Mouse (Mus musculus) brain, embryonic 18.5 days (tissue): ENCODE measurements around the gene Erg28.
A peak's percentile ranks its signal among the peaks of the same experiment; 100 is the strongest.

ENCODE experiments used
- DNase-seq: peaks from one replicate; pipeline ENCODE4 v3.0.0-alpha.2; 2012; ENCODE audit warnings: low read depth, low spot score

Gene Erg28

DNA sequence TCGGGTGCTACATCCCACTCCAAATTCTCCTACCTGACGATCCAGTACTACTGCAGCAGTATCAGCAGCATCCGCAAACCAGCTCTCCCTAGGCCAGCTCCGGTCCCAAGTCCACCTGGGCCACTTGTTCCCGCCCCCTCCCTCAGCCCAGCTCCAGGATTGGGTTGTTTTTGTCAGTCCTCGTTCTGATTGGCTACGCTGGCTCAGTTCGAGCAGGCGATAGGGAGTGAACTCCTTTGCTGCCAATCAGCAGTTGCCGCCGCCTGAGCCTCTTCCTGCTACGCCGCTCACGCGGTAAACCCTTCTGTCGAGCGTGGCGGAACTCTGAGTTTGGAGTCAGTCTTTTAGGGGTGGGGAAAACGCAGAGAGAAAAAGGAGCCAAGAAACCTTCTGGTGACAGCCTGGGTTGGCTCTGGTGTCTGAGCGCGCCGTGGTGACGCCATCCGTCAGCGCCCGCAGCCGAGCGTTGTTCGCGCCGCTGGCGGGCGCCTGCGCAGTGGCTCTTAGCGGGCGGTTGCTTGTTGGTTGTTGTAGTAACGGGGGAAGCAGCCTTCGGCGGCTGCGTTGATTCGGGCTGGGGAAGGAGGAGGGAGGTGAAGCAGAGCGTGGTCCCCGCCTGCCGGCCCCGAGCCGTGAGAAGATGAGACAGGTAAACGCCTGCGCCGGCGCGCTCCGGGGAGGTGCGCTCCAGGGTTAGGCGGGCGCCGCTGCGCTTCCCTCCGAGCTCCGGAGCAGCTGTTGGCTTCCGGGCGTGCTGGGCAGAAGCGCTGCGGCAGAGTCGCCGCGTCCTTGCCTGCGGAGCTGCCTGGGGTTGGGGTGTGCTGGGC, at the start of gene Erg28, which contains the start of gene Ttll5:
TSS of gene Erg28 (minus strand) at position 113 of the 827 bp plus-strand sequence.
TSS of gene Ttll5 (plus strand) at position 222 of the 827 bp plus-strand sequence.
- peak; percentile 94 for DNase-seq

DNA sequence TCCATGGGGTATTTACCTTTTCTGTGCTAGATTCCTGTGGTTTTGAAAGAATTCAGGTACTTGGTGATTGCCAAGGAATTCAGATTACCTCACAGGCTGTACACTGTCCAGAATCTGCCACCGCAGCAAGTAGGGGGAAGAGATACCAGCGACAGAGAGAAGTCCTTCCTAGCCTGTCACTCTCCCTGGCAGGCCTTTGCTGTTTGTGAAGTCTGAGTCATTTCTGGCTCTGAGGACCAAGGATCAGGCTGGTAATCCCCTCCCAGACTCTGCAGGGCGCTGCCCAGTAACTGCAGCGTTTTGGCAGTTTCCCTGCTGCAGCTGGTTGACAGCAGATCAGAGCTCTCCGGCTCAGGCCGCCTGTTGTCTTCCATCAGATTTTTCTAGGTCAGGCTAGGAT, 45.1 kb upstream of the Erg28 start:
- DNase-seq, result no peak

DNA sequence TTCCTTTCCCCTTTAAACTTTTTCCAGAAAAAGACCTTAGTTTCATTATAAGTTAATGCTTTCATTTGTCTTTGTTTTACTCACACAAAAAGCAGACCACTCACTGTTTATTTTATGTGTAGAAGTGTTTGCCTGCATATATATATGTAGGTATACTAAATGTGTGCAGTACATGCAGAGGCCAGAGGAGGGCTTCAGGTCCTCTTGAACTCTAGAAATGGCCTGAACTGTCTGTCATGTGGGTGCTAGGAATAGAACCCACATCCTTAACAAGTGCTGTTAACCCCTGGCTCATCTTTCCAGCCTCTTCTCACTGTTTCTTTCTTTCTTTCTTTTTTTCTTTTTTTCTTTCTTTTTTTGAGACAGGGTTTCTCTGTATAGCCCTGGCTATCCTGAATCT, 42.8 kb upstream of the Erg28 start:
- DNase-seq, result no peak

DNA sequence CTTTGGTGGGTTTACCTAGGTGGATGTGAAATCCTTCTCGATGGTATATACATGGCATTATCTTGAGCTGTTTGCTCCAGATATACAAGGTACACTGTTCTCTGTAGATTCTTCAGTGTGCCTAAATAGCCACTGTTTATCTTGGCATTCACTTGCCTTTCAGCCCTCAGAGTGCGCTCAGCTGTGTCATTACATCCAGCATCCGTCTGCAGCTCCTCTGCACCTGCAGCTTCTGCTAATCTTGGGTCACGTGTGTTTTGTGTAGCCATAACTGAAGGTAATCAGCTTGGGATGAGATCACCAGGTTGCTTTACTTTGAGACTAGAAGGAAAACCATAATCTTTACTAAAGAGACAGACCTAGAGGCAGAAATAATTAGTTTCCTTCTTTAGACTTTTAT, 42.3 kb upstream of the Erg28 start:
- no peak for DNase-seq

DNA sequence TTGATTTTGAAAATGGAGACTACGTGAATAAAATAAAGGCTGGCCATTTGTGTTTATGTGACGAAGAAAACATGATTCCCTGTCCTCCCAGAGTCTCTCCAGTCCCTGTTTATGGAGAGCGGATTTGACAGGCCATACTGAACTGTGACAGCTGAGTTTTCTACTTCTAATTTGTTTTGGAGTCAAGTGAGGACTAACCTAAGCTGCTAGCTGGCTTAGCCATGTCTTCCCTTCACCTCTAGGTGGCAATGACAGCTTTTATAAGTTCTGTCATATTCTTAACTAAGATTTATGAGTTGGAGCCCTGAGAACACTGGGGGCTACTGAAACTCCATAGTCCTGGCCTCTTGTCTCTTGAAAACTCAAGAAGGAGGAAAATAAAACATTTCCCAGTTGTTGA, 41.2 kb upstream of the Erg28 start:
- no peak for DNase-seq

DNA sequence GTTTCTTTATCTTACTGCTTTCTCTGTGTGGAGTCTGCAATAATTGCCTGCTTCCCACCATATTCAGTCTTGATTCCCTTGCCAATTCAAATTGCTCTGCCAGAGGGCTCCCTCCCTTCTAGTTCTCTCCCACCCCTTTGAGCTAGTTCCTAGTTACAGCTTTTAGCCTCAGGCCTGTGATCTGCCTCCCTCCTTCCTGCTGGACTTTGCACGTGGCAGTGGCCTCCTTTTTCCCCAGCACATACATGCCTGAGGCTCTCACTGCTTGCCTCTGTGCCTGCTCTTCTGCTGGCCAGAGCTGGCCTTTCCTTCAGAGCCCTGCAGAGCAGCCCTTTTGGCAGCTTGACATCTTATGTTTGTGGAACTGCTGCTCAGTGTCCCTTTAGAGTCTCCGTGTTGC, 38.2 kb upstream of the Erg28 start:
- no peak for DNase-seq

DNA sequence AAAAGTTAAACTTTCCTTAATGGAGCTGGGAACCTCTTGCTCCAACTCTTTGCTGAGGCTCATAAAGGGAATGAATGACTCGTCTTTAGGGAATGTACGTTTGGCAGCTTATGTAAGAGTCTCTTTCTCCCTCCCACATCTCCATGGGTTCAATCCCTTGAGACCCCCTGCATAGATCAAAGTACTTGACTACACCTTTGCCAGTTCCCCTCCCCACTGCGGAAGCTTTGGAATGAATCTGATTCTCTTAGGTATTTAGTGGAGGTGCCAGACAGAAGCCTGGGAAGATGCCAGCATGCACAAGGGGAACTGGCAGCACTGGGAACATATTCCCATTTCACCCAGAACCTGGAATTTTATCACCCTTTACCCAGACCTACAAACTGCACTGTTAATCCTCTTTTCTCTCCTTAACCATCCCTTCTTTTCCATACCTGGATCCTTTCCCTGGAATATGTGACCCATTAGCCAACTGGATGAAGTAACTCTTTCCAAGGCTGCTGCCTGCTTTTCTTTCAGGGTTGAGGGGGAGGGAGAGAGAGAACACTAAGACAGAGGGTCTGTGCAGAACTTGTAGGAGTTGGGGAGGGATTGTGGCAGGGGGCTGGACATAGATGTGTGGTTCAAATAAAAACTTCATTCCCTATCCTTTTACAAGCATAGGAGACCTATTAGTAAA, 35.3 kb upstream of the Erg28 start:
- DNase-seq, result no peak

DNA sequence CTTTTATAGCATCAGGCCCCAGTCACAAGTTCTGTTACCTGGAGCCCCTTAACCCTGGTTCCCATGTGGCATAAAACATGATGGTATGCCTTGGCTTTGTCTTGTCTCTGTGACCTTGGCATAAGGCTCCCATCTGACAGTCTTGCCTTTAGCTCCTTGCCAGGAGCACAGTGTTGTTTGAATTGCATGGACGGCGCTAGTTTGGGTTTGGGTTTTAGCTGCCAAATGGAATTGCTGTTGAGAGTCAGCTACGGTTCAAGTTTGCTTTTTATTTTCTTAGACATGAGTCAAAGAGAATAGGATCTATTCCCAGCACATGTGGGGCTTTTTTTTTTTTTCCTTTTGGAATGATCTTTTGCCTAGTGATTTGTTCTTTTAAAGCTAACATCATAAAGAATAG, 34.8 kb upstream of the Erg28 start:
- no peak for DNase-seq

DNA sequence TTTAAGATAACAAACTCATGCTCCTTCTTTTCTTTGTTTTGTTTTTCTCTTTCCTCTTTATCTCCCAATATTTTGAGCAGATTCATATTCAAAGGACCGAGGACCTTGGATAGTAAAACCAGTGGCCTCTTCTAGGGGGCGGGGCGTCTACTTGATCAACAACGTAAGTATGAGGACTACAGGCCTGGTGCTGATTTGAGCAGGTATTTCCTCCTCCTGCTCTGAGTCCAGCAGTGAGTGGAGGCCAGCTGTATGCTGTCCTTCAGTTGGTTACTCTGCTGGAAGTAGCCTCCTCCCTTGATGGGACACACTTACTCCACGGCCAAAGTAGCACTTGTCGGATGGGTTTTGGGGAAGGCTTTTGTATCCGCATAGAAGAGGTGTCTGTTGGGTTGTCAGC, 33.0 kb upstream of the Erg28 start:
- DNase-seq, result no peak

DNA sequence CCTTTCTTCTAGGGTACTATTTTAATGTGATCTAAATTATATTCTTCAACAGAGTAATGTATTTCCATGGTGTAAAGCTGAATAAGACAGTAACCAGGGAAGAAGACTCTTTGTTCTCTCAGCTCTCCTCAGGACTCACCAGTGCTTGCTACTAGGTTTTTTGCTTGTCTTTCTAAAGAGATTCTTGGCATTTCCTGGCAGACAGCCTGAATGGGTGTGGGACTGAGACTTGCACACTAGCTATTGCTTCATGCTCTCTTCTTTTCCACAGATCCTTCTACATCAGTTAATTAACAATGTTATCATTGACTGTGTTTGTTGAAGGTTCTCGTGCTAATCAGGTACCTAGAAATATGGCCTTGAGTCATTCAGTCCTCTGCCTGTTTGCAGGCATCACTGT, 29.9 kb upstream of the Erg28 start:
- no peak for DNase-seq

DNA sequence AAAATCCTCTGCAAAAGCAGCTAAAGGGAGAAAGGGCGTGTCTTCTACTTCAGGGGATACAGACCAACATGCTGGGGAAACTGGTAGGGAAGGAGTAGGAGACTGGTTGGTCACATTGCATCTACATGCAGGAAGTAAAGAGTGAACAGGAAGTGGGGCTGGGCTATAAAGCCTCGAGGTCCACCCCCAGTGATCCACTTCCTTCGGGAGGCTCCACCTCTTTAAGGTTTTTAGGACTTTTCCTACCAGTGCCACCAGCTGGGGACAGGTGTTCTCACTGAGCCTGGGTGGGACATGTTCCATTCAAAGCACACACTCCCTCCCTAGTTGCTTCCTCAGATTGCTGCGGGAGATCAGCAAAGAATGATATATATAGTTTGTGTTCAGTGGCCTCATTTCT, 29.5 kb upstream of the Erg28 start:
- DNase-seq, result no peak

DNA sequence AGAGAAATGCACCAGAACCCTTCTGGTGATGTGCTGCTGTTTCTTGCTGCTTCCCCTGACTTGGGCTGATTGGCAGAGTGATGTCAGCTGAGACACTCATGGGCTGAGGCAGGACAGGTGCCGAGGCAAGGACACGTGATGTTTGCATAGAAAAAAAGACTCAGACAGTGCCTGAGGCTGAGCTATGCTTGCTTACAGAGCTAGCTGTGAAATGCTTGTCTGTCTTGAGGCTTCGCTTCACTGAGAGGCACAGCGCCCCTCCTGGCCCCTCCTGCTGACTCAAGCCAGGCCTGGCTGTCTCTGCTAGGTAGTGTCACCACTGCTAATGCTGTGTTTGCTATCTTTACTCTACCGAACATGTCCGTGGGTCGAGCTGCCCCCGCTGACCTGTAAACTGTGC, 26.3 kb upstream of the Erg28 start:
- DNase-seq, result no peak

DNA sequence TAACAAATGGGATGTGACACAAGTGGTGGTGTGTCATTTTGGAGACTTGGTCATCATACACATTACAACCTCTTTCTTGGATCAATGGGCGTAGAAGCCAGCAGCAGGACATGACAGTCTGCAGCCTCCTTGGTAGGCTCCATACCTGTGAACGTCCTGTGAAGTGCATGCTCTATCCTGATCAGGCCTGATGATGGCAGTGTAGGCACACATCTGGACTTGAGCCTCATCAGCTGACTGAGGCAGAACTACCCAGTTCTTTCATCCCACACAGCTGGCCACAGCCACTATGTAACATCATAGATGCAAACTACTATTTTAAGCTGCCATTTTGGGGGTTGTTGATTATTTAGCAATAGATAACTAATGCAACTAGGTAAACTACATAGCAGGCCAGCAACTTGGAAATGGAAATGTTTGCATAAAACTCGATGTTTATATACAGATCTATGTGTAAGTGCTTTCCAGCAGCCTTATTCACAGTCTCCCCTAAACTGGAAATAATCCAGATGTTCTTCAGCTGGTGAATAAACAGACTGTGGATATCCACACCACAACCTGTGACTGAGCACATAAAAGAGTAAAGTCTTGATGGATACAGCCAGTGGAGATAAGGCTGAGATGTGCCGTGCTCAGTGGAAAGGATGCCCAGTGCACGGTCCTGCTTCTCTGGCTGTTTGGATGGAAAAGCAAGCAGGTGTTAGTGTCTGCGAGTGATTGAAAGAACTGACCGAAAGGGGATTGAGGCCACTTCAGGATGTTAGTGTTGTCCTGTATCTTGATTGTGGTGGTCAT, 24.0 kb upstream of the Erg28 start:
- no peak for DNase-seq

DNA sequence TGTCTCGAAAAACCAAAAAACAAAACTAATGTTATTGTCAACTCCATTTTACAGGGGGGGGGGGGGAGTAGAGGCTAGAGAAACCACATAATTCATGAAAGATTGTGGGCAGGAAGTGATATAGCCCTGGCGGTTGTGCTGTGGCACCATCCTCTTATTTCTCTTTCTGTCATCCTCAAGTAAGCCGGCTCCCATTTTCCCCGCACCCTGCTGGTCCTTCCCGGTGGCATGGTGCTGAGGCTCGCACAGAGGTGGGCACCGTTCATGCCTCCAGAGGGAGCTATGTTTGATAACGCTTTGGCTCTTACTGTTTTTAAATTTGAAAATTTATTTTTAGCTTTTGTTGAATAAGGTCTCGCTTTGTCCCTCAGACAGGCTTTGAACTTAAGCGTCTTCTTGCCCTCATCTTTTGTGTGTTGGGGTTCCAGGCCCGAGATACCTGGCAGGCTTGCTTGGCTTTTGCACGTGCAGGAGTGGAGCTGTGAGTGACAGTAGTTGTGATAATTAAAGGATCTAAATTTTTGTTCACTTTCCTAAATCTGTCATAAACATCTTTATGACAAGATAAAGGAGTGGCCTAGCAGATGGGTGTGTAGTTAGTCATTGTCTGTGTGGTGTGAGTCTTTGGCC, 15.1 kb upstream of the Erg28 start:
- no peak for DNase-seq

DNA sequence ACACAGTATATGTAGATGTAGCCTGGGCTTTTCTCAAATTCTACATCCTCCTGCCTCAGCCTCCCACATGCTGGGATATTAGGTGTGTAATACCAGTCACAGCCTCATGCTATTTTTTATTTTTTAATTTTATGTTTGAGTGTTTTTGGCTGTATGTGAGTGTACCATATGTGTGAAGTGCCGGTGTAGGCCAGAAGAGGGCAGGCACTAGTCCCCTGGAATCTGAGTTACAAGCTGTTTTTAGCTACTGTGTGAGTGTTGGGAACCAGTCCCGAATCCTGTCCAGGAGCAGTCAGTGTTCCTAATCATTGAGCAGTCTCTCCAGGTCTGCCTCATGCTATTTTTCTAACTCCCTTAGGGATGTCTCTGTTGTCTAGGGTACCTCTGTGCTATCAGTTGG, 13.4 kb upstream of the Erg28 start:
- DNase-seq, result no peak

DNA sequence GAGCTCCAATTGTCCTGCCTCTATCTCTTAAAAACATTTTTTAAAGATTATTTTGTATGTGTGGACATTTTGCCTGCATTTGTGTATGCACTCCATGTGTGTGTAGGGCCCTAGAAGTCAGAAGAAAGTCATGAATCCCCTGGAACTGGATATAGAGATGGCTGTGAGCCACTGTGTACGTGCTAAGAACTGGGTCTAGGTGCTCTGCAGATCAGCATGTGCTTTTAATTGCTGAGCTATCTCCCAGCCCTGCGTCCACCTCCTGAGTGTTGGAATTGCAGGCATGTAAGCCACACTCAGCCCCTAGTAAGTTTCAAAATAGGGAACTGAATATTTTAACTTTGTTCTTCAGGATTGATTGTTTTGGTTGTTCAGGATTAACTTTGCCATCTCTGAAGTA, 10.2 kb upstream of the Erg28 start:
- DNase-seq, result no peak

DNA sequence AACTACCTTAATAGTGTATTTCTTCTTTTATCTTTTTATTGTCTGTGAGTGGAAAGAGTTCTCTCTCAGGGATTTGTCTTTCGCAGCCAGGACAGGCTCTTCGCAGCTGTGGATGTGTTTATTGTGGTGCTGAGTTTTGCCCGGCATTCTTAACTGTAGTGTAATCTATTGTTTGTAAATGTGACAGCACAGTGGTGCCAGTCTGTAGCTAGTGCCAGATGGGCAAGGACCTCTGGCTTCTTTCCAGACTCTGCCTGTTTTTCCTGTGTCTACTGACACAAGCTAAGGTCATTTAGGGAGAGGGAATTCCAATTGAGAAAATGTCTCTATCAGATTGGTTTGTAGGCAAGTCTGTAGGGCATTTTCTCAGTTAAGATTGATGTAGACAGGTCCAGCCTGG, 6.3 kb upstream of the Erg28 start:
- no peak for DNase-seq

DNA sequence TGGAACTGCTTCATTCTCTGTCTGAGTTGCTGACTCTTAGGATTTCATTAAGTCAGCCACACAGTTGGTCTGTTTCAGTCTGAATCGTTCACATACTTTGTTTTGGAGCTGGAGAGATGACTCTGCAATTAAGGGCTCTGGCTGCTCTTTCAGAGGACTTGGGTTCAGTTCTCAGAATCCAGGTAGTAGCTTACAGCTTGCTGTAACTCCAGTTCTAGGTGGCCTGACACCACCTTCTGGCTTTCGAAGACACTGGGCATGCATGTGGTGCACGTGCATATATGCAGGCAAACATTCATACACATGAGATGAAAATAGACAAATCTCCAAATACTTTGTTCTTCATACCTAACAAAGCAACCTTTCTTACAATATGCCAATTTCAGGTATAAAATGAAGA, 5.5 kb upstream of the Erg28 start:
- no peak for DNase-seq

DNA sequence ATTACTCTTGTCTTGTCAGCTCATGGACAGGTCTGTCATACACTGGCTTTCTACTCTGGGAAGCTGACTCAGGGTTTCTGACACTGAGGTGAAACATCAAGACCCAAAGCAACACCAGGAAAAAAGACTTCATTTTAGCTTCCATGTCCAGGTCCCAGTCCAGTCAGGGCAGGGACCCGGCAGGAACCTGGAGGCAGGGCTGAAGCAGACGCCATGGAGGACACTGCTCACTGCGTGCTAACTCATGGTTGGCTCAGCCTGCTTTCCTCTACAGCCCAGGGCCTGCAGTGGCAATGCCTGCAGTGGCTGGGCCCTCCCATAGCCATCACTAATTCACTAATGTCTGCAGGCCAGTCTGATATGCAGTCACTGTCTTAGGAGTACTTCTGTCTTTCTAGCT, 4.5 kb upstream of the Erg28 start:
- no peak for DNase-seq

DNA sequence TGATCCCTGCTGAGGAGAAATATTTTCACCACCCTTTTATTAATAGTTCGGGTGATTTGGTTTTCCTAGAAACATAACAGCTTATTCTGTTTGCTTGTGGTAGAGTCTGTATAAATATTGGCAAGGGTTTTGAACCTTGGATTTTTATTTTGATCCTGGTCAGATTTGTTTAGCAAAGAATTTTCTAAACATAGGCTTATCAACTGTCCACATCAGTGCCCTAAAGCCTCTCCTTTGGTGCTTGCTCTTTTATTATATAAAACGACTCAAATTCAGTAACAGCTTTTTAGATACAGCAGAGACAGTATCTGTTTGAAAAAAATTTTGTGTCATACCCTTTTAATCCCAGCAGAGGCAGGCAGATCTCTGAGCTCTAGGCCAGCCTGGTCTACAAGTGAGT, 1.5 kb upstream of the Erg28 start:
- no peak for DNase-seq

DNA sequence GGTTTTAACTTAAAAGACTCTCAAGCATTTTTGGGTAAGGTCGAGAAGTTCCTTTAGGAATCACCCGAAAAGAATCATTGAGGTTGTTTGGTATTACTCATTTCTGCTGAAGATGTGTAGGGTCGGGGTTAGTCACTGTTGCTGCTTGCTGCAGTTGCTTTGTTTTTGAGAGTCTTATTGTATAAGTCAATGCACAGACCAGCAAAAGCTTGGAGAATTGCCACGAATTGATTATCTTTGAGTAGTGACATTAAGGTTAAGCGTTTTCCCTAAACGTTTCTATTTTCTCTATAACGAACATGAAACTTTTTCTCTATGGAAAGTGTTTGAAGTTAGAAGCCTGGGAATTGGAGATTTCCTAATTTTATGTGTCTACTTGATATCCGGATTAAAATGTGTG, 1.0 kb upstream of the Erg28 start:
- DNase-seq, result no peak

DNA sequence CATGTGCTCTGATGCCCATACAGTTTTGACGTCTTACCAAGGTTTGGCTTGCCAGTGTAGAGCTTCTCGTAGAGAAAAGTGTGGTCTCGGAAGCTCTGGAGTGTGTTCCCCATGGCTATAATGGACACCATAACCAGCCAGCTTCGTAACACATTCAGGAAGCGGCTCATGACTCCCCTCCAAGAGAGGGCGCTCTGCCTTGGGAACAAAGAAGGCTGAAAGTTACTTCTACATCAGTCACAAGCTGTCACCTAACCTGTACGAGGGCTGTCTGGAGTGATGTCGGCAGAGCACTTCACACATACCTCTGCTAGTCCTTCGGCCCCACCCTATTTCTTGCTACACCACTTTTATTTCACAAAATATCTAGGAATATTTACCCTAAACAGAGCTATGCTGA, 2.3 kb downstream of the Erg28 start:
- DNase-seq, result no peak
